Mouse (Mus musculus) myocyte (in vitro differentiated cells): Measurements from ENCODE around the gene Itm2b.

Source experiments
- E2F4 ChIP-seq: IDR thresholded peaks from one replicate; pipeline ENCODE4 v1.6.1; 2011; ENCODE audit warnings: mild to moderate bottlenecking, control low read depth, moderate library complexity; ENCODE audit not compliant: insufficient read depth
- MAX ChIP-seq: IDR thresholded peaks from one replicate; pipeline ENCODE4 v1.6.1; 2011; ENCODE audit warnings: low read depth, mild to moderate bottlenecking, control low read depth
- POLR2A ChIP-seq: IDR thresholded peaks from one replicate; pipeline ENCODE4 v1.6.1; 2011; ENCODE audit warnings: low read depth, mild to moderate bottlenecking, control low read depth, moderate library complexity; ENCODE audit not compliant: insufficient read length
- POLR2AphosphoS2 ChIP-seq: IDR thresholded peaks from one replicate; pipeline ENCODE4 v1.6.1; 2011; ENCODE audit warnings: low read depth, control low read depth; ENCODE audit not compliant: insufficient read length
- REST ChIP-seq: IDR thresholded peaks from one replicate; pipeline ENCODE4 v1.6.1; 2011; ENCODE audit warnings: mild to moderate bottlenecking, control low read depth, moderate library complexity; ENCODE audit not compliant: insufficient read depth, insufficient read length
- TCF3 ChIP-seq: IDR thresholded peaks from one replicate; pipeline ENCODE4 v1.6.1; 2011; ENCODE audit warnings: low read depth, control low read depth; ENCODE audit not compliant: insufficient read length
- USF1 ChIP-seq: IDR thresholded peaks from one replicate; pipeline ENCODE4 v1.6.1; 2011; ENCODE audit warnings: low read depth, mild to moderate bottlenecking, control low read depth, moderate library complexity

GRCm38 (mm10) chr14:73390196-73390595 is 5.1 kb upstream of the Itm2b start:
- TF ChIP-seq POLR2A (no peak), TCF3 (no peak), E2F4 (no peak), MAX (no peak), POLR2AphosphoS2 (no peak), REST (no peak), USF1 (no peak)
